Mouse (Mus musculus) MEL-GATA-1-ER (cell line): ENCODE measurements at regions not wholly inside any gene's neighbourhood (a gene's known extent, or its start where the extent isn't known, plus 50 kb on each side); places are given as distances from the start of the nearest gene placed in this dataset.

Experiments
- DNase-seq: peaks from one replicate; pipeline ENCODE4 v3.0.0-alpha.2; 2012; ENCODE audit warnings: low read depth; ENCODE audit errors: extremely low read depth

- no peak for DNase-seq
Observed at GRCm38 (mm10) chr2:144169576-144170178, 100.8 kb upstream of the Mgme1 start.

DNA sequence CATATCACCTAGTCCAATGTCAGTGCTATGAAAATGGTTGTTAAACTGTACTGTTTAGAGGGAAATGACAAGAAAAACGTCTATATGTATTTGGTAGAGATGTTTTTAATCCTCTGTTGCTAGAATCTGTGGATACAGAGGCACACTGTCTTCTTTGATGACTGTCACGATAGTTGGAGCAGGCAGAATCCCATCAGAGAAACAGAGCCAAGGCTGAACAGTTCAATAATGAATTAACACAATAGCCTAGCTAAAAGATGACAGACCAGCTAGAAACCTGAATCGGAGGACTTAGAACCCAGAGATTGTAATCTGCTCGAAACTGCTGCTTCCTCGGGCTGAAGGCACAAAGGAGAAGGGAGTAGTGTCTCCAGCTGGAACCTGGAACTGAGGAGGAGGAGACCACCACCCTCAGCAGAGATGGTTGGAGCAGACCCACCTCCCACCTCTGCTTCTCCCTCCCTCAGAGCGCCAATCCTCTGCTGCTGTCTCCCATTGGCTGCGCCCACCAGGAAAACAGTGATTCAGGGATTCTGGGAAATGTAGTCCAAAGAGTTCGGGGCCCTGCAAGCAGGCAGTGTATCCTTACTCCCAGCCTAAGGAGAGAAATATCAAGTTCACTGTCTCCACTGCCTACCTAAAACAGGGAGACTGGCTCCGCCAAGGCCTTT lies 98.2 kb upstream of the Mgme1 start:
- no peak for DNase-seq

GRCm38 (mm10) chr2:144173358-144174106 lies 96.9 kb upstream of the Mgme1 start:
- no peak for DNase-seq

- DNase-seq, result no peak
Observed at GRCm38 (mm10) chr2:144174366-144175035, 96.0 kb upstream of the Mgme1 start.

DNA sequence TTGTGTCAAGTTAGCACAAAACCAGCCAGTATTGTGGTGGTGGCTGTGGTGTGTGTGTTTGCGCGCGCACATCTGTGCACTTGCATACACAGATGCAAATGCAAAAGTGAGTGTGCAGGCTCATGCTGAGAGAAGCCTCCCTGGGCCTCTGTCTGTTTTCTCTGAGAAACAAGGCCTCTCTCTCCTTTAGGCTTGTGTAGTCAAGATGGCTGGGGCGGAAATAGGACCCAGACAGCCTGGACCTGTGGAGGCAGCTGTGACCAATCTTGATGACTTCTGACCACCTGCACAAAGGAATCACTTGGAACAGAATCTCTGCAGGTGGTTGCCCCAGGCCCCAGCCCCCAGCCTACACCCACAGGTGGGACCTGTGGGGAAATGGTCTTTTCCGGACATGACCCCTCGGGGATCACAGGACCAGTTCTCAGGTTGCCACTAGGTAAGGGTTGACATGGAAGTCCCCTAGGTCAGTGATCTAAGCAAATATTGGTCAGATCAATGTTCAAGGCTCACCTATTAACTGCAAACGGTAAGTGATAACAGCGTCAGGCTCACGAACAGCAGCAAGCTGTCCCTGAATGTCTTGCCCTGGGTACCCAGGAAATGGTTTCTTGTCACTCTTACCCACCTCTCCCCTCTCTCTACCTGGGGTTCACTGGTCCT lies 93.8 kb upstream of the Mgme1 start:
- DNase-seq, result no peak

- DNase-seq, result no peak
Observed at GRCm38 (mm10) chr2:144177268-144177667, 93.2 kb upstream of the Mgme1 start.

DNA sequence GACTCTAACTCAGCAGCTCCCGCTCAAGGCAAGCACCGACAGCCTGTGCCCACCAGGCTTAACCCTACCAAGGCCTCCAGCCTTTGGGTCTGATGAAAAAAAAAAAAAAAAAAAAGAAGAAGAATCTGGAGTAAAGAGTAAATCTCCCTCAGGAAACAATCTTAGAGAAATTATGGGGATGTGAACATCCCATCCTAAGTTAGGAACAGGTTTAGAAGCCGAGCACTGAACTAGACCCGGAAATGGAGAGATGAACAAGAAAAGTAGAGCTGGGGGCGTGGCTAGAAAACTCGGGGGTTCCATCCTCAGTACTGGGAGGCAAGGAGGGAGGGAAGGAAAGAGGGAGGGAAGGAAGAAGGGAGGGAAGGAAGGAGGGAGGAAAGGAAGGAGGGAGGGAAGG lies 92.5 kb upstream of the Mgme1 start:
- DNase-seq, result no peak

DNA sequence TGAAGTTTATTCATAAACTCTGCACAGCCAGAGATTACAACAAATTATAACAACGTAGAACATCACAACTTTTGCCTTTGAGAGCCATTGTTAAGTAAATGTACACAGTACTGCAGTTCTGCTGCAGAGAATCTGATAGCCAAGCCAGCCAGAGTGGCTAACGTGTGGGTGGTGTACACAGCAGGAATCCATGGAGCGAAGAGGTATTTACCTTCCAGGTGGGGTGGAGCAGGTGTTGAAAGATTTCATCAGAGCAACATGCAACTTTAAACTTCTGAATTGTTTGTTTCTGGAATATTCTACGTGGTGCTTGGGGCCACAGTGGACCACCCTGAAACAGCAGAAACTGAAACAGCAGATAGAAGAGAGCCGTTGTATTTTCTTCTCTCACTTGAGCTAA lies 88.4 kb upstream of the Mgme1 start:
- no peak for DNase-seq

DNA sequence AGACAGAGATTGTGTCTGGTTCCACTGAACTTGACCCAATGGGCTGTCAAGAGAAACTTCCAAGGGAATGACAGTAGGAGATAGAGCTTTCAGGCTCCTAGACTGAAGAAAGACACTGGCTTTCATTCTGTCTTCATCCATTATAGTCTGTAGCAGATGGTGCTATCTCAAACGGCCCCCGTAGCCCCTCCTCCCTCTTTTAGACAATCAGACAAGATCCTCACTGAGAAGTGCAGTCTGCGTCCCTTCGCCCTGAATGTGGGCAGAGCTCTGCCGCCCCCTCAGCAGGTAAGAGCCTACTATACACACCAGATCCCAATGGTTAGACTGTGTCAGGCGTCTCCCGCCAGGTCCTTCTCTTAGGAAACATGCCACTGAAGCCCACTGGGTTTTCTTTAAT lies 87.9 kb upstream of the Mgme1 start:
- DNase-seq, result no peak

DNA sequence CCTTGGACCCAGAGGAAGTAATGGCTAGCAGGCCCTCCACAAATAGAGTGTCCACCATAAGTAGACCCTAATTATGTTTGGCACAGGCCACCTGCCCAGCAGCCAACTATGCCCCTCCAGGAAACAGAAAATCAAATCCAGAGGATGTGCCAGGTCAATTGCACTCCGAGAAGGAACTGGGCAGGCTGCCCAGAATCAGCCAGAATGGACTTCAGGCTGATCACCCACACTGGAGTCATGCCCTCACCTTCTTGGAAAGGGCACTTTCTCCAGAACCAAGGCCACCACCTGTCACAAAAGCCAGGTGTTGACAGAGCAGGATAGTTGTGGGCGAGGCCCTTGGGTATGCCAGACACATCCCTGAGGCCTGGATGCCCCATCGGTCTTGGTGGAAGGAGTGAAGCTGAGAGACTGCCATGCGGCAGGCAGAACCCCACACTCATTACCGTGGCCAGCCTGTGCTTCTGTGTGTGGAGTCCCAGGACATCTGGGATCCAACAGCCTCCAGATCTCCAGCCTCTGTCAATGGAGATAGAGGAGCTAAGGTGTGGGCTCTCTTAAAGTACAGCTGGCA lies 87.0 kb upstream of the Mgme1 start:
- no peak for DNase-seq

DNA sequence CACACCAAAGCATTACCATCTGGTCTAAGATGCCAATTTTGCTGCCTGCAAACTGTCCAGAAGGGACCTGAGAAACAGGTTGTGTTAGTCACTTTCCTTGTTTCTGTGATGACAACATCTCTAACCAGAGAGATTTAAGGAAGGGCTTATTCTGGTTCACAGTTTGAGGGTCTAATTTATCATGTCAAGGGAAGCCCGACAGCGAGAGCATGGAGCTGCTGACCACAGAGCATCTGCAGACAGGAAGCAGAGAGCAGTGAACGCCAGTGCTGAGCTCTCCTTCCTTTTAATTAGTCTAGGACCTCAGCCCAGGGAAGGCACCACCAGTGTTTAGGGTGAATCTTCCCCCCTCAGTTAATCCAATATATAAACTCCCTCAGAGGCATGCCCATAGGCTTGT lies 85.3 kb upstream of the Mgme1 start:
- DNase-seq, result no peak

GRCm38 (mm10) chr2:144186426-144186825 lies 84.0 kb upstream of the Mgme1 start:
- no peak for DNase-seq

DNA sequence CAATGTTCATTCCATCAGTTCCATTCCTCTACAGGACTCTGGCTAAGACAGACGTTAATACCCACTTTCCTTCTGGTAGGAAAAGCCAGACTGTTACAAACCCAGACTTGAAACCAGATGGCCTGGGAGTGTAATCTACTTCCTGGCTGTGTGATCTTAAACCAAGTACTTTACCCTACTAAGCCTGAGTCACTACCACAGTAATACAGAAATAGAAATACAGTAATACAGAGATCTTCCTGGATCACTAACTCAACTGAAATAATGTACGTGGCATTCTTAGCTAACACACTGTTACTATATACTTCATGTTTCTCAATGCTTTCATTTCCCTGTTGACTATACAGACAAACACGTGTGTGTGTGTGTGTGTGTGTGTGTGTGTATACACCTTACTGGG lies 82.4 kb upstream of the Mgme1 start:
- no peak for DNase-seq

DNA sequence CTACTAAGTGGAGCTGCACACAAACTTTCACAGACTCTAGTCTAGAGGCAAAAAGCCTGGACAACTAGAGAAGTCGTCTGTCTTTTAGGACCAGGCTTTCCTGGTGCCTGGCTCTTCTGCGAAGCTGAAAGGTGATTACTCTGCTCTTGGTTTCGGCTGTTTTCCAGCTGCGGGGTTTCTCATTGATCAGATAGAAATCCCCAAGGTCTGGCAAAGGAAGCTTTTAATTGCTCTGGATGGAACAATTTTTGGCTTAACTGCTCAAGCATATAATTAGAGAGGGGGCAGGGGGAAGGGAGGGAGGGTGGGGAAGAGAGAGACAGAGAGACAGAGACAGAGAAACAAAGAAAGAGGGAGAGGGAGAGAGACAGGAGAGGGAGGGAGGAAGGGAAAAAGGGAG lies 82.0 kb upstream of the Mgme1 start:
- DNase-seq, result no peak

- DNase-seq, result no peak
Observed at GRCm38 (mm10) chr2:144189756-144190155, 80.7 kb upstream of the Mgme1 start.

GRCm38 (mm10) chr2:144191018-144191417 lies 79.4 kb upstream of the Mgme1 start:
- DNase-seq, result no peak

- no peak for DNase-seq
Observed at GRCm38 (mm10) chr2:144191707-144192106, 78.8 kb upstream of the Mgme1 start.

GRCm38 (mm10) chr2:144192428-144192827 lies 78.0 kb upstream of the Mgme1 start:
- no peak for DNase-seq

DNA sequence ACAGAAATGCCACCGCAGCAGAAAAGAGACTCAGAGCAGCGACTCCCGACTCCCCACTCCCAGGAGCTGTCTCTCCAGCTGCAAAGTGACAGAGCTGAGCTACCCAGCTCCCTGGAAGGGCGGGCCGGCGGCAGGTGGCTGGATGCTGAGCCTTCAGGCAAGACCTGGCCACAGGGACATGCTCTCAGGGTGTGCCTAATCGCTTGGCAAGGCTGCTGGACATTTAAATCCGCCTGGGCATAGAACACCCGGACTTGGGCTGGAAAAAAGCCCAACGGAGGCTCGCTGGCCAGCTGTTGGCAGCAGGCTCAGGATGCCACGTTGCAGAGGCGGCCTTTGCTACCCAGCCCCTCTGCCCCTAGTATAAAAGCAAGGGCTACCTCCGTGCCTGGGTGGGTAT lies 74.6 kb upstream of the Mgme1 start:
- no peak for DNase-seq

DNA sequence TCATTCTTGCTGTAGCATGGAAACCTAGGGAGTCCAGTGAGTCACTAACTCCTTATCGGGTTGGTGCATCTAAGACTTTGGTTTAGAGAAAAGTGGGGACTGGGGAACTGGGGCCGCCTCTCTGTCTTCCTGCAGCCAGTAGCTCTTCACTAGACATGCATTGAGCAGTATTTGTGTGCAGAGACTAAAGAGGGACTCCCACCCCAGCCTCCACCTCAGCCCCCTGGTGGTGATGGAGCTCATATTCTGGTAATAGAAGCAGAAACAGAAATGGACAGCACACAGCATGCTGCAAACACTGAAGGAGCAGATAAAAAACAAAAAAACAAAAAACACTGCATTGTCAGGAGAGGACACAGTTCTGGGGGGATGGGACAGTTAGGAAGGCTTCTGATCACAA lies 73.3 kb upstream of the Mgme1 start:
- no peak for DNase-seq

- peak; percentile 83 for DNase-seq
Observed at GRCm38 (mm10) chr2:144198326-144199051, 72.0 kb upstream of the Mgme1 start.
